Mouse (Mus musculus) stomach, postnatal 0 days (tissue): ENCODE measurements around the gene Hspb1.

Experiments
- CTCF ChIP-seq: IDR thresholded peaks from 2 replicates; pipeline ENCODE4 v1.5.1; 2016; ENCODE audit warnings: antibody characterized with exemption, low read depth, mild to moderate bottlenecking, moderate library complexity
- EP300 ChIP-seq: optimal IDR thresholded peaks from 2 replicates; pipeline ENCODE3; 2016; ENCODE audit warnings: antibody characterized with exemption

GRCm38 (mm10) chr5:135866662-135867061 lies 21.1 kb upstream of the Hspb1 start:
- TF ChIP-seq CTCF, result no peak
- TF ChIP-seq EP300, result no peak
